Mouse (Mus musculus): ENCODE data around the gene Pdk1. TPM values are rescaled to one million over a fixed set of nuclear protein-coding genes. Genes with fewer than 3 reads are reported as not detected.
"Not testable (repeated sequence)": the region's sequence is repeated elsewhere in the genome, so short reads cannot be mapped to it uniquely, and the experiment has no call there.

Pdk1 gene
- polyA plus RNA-seq, 1 experiment = 1.2 TPM

DNA sequence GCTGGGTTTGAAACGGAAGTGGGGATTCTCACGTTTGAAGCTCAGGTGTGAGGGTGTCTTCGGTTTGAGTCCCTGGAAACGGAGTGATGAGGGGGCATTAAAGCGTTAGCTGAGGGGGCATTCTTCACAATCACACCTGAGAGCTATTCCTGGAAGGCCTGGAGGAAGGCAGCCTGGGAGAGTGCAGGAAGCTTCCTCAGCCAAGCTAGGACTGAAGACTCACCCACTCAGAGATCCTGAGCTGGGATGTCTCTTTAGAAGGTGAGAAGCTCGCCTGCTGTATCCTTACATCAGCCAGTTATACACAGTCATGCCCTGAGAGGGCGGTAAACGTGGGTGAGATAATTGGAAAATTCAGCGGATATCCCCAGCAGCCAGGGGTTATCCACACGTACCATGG lies 40.9 kb downstream of the Pdk1 start:
- TF ChIP-seq GATA1 (IDR thresholded peaks at IDR 0.05; ENCODE audit: low read length) = no peak
- TF ChIP-seq TAL1 (IDR thresholded peaks at IDR 0.05; ENCODE audit: low read length) = no peak
- H3K36me3 ChIP-seq (ENCODE audit: control insufficient read depth) = no peaks in the 10 kb centered on the region
- H3K27me3 ChIP-seq (ENCODE audit: control insufficient read depth) = no peaks in the 10 kb centered on the region
- H3K4me1 ChIP-seq (ENCODE audit: control insufficient read depth) = peaks cover 4% of the 10 kb centered on the region
- no peak overlapping the region for H3K4me3 ChIP-seq (replicated peaks)
- H3K9me3 ChIP-seq (ENCODE audit: control insufficient read depth, low read length) = no peaks in the 10 kb centered on the region

GRCm38 (mm10) chr2:71919227-71919647 lies 46.2 kb downstream of the Pdk1 start:
- H3K27me3 ChIP-seq (ENCODE audit: control insufficient read depth) = no peaks in the 10 kb centered on the region
- no peak overlapping the region for H3K4me3 ChIP-seq (replicated peaks)
- no peaks in the 10 kb centered on the region for H3K9me3 ChIP-seq (ENCODE audit: control insufficient read depth, low read length)
- H3K4me1 ChIP-seq (ENCODE audit: control insufficient read depth) = peaks cover 4% of the 10 kb centered on the region
- H3K36me3 ChIP-seq (ENCODE audit: control insufficient read depth) = no peaks in the 10 kb centered on the region
- TF ChIP-seq GATA1 (IDR thresholded peaks at IDR 0.05; ENCODE audit: low read length) (no peak), TAL1 (IDR thresholded peaks at IDR 0.05; ENCODE audit: low read length) (no peak)

DNA sequence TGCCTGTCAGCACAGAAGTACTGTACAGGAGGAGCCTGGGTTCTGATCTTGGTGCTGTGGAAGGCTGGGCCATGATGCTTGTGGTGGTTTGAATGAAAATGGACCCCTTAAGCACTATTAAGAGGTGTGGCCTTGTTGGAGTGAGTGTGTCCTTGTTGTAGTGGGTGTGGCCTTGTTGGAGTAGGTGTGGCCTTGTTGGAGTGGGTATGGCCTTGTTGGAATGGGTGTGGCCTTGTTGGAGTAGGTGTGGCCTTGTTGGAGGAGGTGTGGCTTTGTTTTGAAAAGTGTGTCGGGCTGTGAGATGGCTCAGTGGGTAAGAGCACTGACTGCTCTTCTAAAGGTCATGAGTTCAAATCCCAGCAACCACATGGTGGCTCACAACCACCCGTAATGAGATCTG lies 51.9 kb downstream of the Pdk1 start:
- not testable (repeated sequence) for H3K36me3 ChIP-seq (ENCODE audit: control insufficient read depth); H3K9me3 ChIP-seq (ENCODE audit: control insufficient read depth, low read length); H3K4me1 ChIP-seq (ENCODE audit: control insufficient read depth); H3K27me3 ChIP-seq (ENCODE audit: control insufficient read depth); H3K4me3 ChIP-seq (replicated peaks)

DNA sequence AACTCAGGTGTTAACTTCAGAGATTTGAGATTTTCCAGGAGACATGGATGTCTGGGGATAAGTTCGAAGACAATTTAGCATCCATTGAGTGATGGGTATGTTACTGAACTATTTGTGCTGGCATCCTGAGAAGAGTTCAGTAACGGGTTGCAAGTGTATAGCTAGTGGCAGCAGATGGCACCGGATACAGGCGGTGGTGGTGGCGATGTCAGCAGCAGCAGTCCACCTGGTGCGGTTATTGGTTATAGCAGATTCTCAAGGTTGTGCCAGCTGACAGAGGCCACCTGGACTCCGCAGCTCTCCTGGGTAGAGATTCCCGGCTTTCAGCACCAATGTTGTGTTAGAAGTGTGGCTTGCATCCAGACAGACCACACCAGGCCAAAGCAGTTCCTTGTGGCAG lies 61.0 kb downstream of the Pdk1 start:
- no peaks in the 10 kb centered on the region for H3K27me3 ChIP-seq (ENCODE audit: control insufficient read depth)
- H3K9me3 ChIP-seq (ENCODE audit: control insufficient read depth, low read length) = peaks cover 3% of the 10 kb centered on the region; the same call in 1 of the 2 replicates
- no peaks in the 10 kb centered on the region for H3K4me1 ChIP-seq (ENCODE audit: control insufficient read depth)
- H3K36me3 ChIP-seq (ENCODE audit: control insufficient read depth) = no peaks in the 10 kb centered on the region
- TF ChIP-seq GATA1 (IDR thresholded peaks at IDR 0.05; ENCODE audit: low read length) = no peak
- TF ChIP-seq TAL1 (IDR thresholded peaks at IDR 0.05; ENCODE audit: low read length) = no peak
- H3K4me3 ChIP-seq (replicated peaks) = no peak overlapping the region

- no peaks in the 10 kb centered on the region for H3K27me3 ChIP-seq (ENCODE audit: control insufficient read depth)
- H3K9me3 ChIP-seq (ENCODE audit: control insufficient read depth, low read length) = peaks cover 3% of the 10 kb centered on the region; the same call in 1 of the 2 replicates
- no peaks in the 10 kb centered on the region for H3K4me1 ChIP-seq (ENCODE audit: control insufficient read depth)
- H3K4me3 ChIP-seq (replicated peaks) = no peak overlapping the region
- TF ChIP-seq GATA1 (IDR thresholded peaks at IDR 0.05; ENCODE audit: low read length) = no peak
- TF ChIP-seq TAL1 (IDR thresholded peaks at IDR 0.05; ENCODE audit: low read length) = no peak
- no peaks in the 10 kb centered on the region for H3K36me3 ChIP-seq (ENCODE audit: control insufficient read depth)
These were observed 63.7 kb downstream of the Pdk1 start for GRCm38 (mm10) chr2:71936711-71937110.

- TF ChIP-seq TAL1 (IDR thresholded peaks at IDR 0.05; ENCODE audit: low read length) (no peak), GATA1 (IDR thresholded peaks at IDR 0.05; ENCODE audit: low read length) (no peak)
These were observed 64.8 kb downstream of the Pdk1 start for GRCm38 (mm10) chr2:71937649-71938308.

DNA sequence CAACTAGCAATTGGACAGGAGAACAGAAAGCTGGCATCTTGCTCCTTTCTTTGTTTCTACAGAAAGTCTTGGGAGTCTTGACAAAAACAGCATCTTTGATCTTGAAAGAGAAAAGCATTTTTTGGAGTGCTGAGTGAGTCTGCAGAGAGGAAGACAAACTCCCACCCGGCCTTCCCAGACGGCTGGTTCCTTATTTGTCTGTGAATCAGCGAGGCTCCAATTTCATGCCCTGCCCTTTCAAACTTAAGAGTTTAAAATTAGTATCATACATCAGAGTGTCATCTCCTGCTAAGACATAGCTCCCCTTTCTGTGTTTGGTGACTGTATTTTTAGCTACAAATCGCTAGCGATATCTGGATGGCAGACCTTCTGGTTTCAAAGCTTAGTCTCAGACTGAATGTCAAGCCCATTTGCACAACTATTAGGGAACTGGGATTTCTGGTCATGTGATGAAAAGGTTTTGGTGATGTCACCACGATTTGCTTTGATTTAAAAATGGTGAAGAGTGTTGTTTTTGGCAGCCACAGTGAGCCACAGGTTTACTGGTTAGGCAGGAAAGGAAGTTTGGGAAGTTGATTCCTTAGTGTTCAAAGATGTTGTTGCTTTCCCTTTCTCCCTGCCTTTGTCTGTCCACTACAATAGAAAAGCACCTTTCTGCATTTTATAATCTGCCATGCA lies 65.8 kb downstream of the Pdk1 start:
- TF ChIP-seq GATA1 (IDR thresholded peaks at IDR 0.05; ENCODE audit: low read length) (no peak), TAL1 (IDR thresholded peaks at IDR 0.05; ENCODE audit: low read length) (no peak)
- H3K4me1 ChIP-seq (ENCODE audit: control insufficient read depth) = no peaks in the 10 kb centered on the region
- H3K4me3 ChIP-seq (replicated peaks) = no peak overlapping the region
- no peaks in the 10 kb centered on the region for H3K36me3 ChIP-seq (ENCODE audit: control insufficient read depth)
- H3K9me3 ChIP-seq (ENCODE audit: control insufficient read depth, low read length) = no peaks in the 10 kb centered on the region
- no peaks in the 10 kb centered on the region for H3K27me3 ChIP-seq (ENCODE audit: control insufficient read depth)

More at GRCm38 (mm10) chr2:71937649-71938308, 64.8 kb downstream of the Pdk1 start:
- Histone ChIP-seq H3K4me1 (ENCODE audit: control insufficient read depth) (no peaks in the 10 kb centered on the region), H3K4me3 (replicated peaks) (no peak overlapping the region), H3K27me3 (ENCODE audit: control insufficient read depth) (no peaks in the 10 kb centered on the region), H3K9me3 (ENCODE audit: control insufficient read depth, low read length) (no peaks in the 10 kb centered on the region), H3K36me3 (ENCODE audit: control insufficient read depth) (no peaks in the 10 kb centered on the region)

- Histone ChIP-seq H3K36me3 (ENCODE audit: control insufficient read depth) (no peaks in the 10 kb centered on the region), H3K4me3 (replicated peaks) (no peak overlapping the region)
These were observed 68.1 kb downstream of the Pdk1 start for GRCm38 (mm10) chr2:71941005-71941720.

GRCm38 (mm10) chr2:71941721-71942087 lies 68.7 kb downstream of the Pdk1 start:
- H3K9me3 ChIP-seq (ENCODE audit: control insufficient read depth, low read length) = no peaks in the 10 kb centered on the region
- H3K4me3 ChIP-seq (replicated peaks) = no peak overlapping the region
- no peaks in the 10 kb centered on the region for H3K27me3 ChIP-seq (ENCODE audit: control insufficient read depth)
- H3K4me1 ChIP-seq (ENCODE audit: control insufficient read depth) = no peaks in the 10 kb centered on the region
- no peaks in the 10 kb centered on the region for H3K36me3 ChIP-seq (ENCODE audit: control insufficient read depth)
- TF ChIP-seq TAL1 (IDR thresholded peaks at IDR 0.05; ENCODE audit: low read length) (no peak), GATA1 (IDR thresholded peaks at IDR 0.05; ENCODE audit: low read length) (no peak)

More at GRCm38 (mm10) chr2:71941005-71941720, 68.1 kb downstream of the Pdk1 start:
- no peaks in the 10 kb centered on the region for H3K27me3 ChIP-seq (ENCODE audit: control insufficient read depth)
- H3K9me3 ChIP-seq (ENCODE audit: control insufficient read depth, low read length) = no peaks in the 10 kb centered on the region
- no peak for TF ChIP-seq GATA1 (IDR thresholded peaks at IDR 0.05; ENCODE audit: low read length)
- TF ChIP-seq TAL1 (IDR thresholded peaks at IDR 0.05; ENCODE audit: low read length) = no peak
- no peaks in the 10 kb centered on the region for H3K4me1 ChIP-seq (ENCODE audit: control insufficient read depth)
